Mouse (Mus musculus) ES-E14 (cell line): ENCODE measurements at regions not wholly inside any gene's neighbourhood (a gene's known extent, or its start where the extent isn't known, plus 50 kb on each side); places are given as distances from the start of the nearest gene placed in this dataset.

Experiments used
- DNase-seq: peaks from one replicate; pipeline ENCODE4 v3.0.0-alpha.2; 2013; ENCODE audit warnings: low read depth, low spot score
- H3K27ac ChIP-seq: 2 replicates; pipeline ENCODE4 v1.5.1; 2012; ENCODE audit warnings: low read depth, mild to moderate bottlenecking, low read length, moderate library complexity, mixed read lengths; ENCODE audit not compliant: poor library complexity, insufficient read depth, severe bottlenecking
- H3K36me3 ChIP-seq: 2 replicates; pipeline ENCODE4 v1.6.1; 2012; ENCODE audit warnings: mild to moderate bottlenecking, low read length, moderate library complexity, mixed read lengths; ENCODE audit not compliant: control insufficient read depth, poor library complexity, insufficient read depth, severe bottlenecking
- H3K4me1 ChIP-seq, 2 experiments: fragments of 150-350 bp in 1 of 2; sonication (generic) in 1 of 2; 2 replicates each; pipeline ENCODE4 v1.6.1; 2012; ENCODE audit warnings: low read length in 2 of 2, mild to moderate bottlenecking in 1 of 2, mixed read lengths in 1 of 2; ENCODE audit not compliant: control insufficient read depth in 2 of 2, insufficient read depth in 2 of 2, poor library complexity in 1 of 2
- H3K4me3 ChIP-seq, 2 experiments: fragments of 150-350 bp in 1 of 2; sonication (generic) in 1 of 2; 2 replicates each; pipeline ENCODE4 v1.5.1; 2012; ENCODE audit warnings: low read length in 2 of 2, low read depth in 1 of 2, mild to moderate bottlenecking in 1 of 2, mixed read lengths in 1 of 2; ENCODE audit not compliant: insufficient read depth in 1 of 2, poor library complexity in 1 of 2, severe bottlenecking in 1 of 2
- H3K9ac ChIP-seq: 2 replicates; pipeline ENCODE4 v1.6.1; 2012; ENCODE audit warnings: low read depth, mild to moderate bottlenecking, low read length, mixed read lengths; ENCODE audit not compliant: poor library complexity, insufficient read depth, severe bottlenecking
- H3K9me3 ChIP-seq: fragments of 150-350 bp; sonication (generic); 2 replicates; pipeline ENCODE4 v1.6.1; 2012; ENCODE audit warnings: low read depth, mild to moderate bottlenecking, low read length; ENCODE audit not compliant: control insufficient read depth, insufficient read depth
- CHD2 ChIP-seq: IDR thresholded peaks from 2 replicates; pipeline ENCODE4 v1.6.1; 2014; ENCODE audit warnings: mild to moderate bottlenecking, low read depth, low read length, inconsistent platforms
- HCFC1 ChIP-seq: IDR thresholded peaks from 2 replicates; pipeline ENCODE4 v1.6.1; 2012; ENCODE audit warnings: low read length, inconsistent platforms, borderline replicate concordance; ENCODE audit not compliant: insufficient read depth
- MAFK ChIP-seq: IDR thresholded peaks from 2 replicates; pipeline ENCODE4 v1.6.1; 2014; ENCODE audit warnings: mild to moderate bottlenecking, low read depth, low read length, inconsistent platforms; ENCODE audit not compliant: insufficient read depth
- ZC3H11A ChIP-seq: IDR thresholded peaks from 2 replicates; pipeline ENCODE4 v1.6.1; 2012; ENCODE audit warnings: low read depth, mild to moderate bottlenecking, inconsistent platforms, low read length, borderline replicate concordance
- ZNF384 ChIP-seq: IDR thresholded peaks from 2 replicates; pipeline ENCODE4 v1.6.1; 2012; ENCODE audit warnings: low read depth, low read length, inconsistent platforms
- in situ Hi-C, 2 experiments: fragments of 600-800 bp; cut with MboI; formaldehyde crosslinking; loops; one replicate each; pipeline ENCODE4 v1.15.1; 2025; ENCODE audit warnings: low sequenced_read_pairs in 2 of 2, inconsistent platforms in 1 of 2; ENCODE audit not compliant: unreplicated experiment in 2 of 2

GRCm38 (mm10) chr4:148363366-148364121 lies 75.8 kb upstream of the Disp3 start:
- Histone ChIP-seq H3K9me3 (no peaks in the 10 kb centered on the region), H3K9ac (no peak overlapping the region), H3K27ac (no peak overlapping the region), H3K36me3 (no peaks in the 10 kb centered on the region), H3K4me3 (no peak overlapping the region), H3K4me1 (peaks cover 0 to 5% of the 10 kb centered on the region in 2 experiments; a peak in 2 of 4 replicates)
- TF ChIP-seq ZNF384: no peak
- no peak for TF ChIP-seq CHD2
- no peak for TF ChIP-seq ZC3H11A
- no peak for TF ChIP-seq HCFC1
- TF ChIP-seq MAFK: no peak
- in situ Hi-C loops: no loop called here
- DNase-seq: no peak

GRCm38 (mm10) chr4:148360931-148361330 lies 73.2 kb upstream of the Disp3 start:
- no peaks in the 10 kb centered on the region for H3K36me3 ChIP-seq
- TF ChIP-seq MAFK (no peak), CHD2 (no peak), HCFC1 (no peak), ZNF384 (no peak), ZC3H11A (no peak)
- H3K27ac ChIP-seq: no peak overlapping the region
- H3K9ac ChIP-seq: no peak overlapping the region
- peaks cover 0 to 4% of the 10 kb centered on the region in 2 experiments; a peak in 2 of 4 replicates for H3K4me1 ChIP-seq
- in situ Hi-C loops: no loop called here
- no peaks in the 10 kb centered on the region for H3K9me3 ChIP-seq
- no peak for DNase-seq
- H3K4me3 ChIP-seq: no peak overlapping the region

GRCm38 (mm10) chr4:148358336-148358735 lies 70.6 kb upstream of the Disp3 start:
- Histone ChIP-seq H3K36me3 (no peaks in the 10 kb centered on the region), H3K4me1 (no peaks in the 10 kb centered on the region), H3K9me3 (no peaks in the 10 kb centered on the region), H3K27ac (no peak overlapping the region), H3K9ac (no peak overlapping the region), H3K4me3 (no peak overlapping the region)
- no peak for DNase-seq
- no peak for TF ChIP-seq ZC3H11A
- TF ChIP-seq MAFK: no peak
- in situ Hi-C loops: no loop called here

- in situ Hi-C loops: no loop called here
- Histone ChIP-seq H3K9ac (no peak overlapping the region), H3K9me3 (no peaks in the 10 kb centered on the region), H3K27ac (no peak overlapping the region), H3K4me1 (no peaks in the 10 kb centered on the region), H3K36me3 (no peaks in the 10 kb centered on the region), H3K4me3 (no peak overlapping the region)
- TF ChIP-seq MAFK (no peak), ZC3H11A (no peak), HCFC1 (no peak), CHD2 (no peak), ZNF384 (no peak)
- DNase-seq: no peak
Measured at GRCm38 (mm10) chr4:148357221-148357621, 69.5 kb upstream of the Disp3 start.
